Mouse (Mus musculus) limb, embryonic 11.5 days (tissue): ENCODE data around the gene Sprr2d. TPM values are rescaled to one million over a fixed set of nuclear protein-coding genes. Genes with fewer than 3 reads are reported as not detected.

Experiments
- ATAC-seq: fragments of 200-750 bp; cut with Nextera tagmentation; 2 replicates; pipeline ENCODE4 v1.8.0; 2017; ENCODE audit warnings: low read depth; ENCODE audit not compliant: insufficient number of reproducible peaks, low FRiP score, low TSS enrichment
- DNase-seq: peaks from one replicate; pipeline ENCODE4 v3.0.0-alpha.2; 2015; ENCODE audit warnings: low spot score
- H3K27ac ChIP-seq: fragments of 300-500 bp; sonication (generic); replicated peaks from 2 replicates; pipeline ENCODE4 v1.5.1; 2014; ENCODE audit warnings: low read depth, mild to moderate bottlenecking, low read length
- H3K27me3 ChIP-seq: fragments of 300-500 bp; sonication (generic); 2 replicates; pipeline ENCODE4 v1.6.1; 2014; ENCODE audit warnings: mild to moderate bottlenecking, low read length, mixed read lengths; ENCODE audit not compliant: control insufficient read depth, insufficient read depth
- H3K36me3 ChIP-seq: fragments of 300-500 bp; sonication (generic); 2 replicates; pipeline ENCODE4 v1.6.1; 2014; ENCODE audit warnings: mild to moderate bottlenecking, low read length, moderate library complexity, mixed read lengths; ENCODE audit not compliant: control insufficient read depth, insufficient read depth
- H3K4me1 ChIP-seq: fragments of 300-500 bp; sonication (generic); 2 replicates; pipeline ENCODE4 v1.6.1; 2014; ENCODE audit warnings: low read length, mixed read lengths; ENCODE audit not compliant: control insufficient read depth, insufficient read depth
- H3K4me2 ChIP-seq: fragments of 300-500 bp; sonication (generic); 2 replicates; pipeline ENCODE4 v1.6.1; 2014; ENCODE audit warnings: low read depth, mild to moderate bottlenecking, moderate library complexity; ENCODE audit not compliant: severe bottlenecking
- H3K4me3 ChIP-seq: fragments of 300-500 bp; sonication (generic); 2 replicates; pipeline ENCODE4 v1.5.1; 2014; ENCODE audit warnings: low read depth, low read length
- H3K9ac ChIP-seq: fragments of 300-500 bp; sonication (generic); 2 replicates; pipeline ENCODE4 v1.6.1; 2014; ENCODE audit warnings: mild to moderate bottlenecking, low read length
- H3K9me3 ChIP-seq: fragments of 300-500 bp; sonication (generic); 2 replicates; pipeline ENCODE4 v1.6.1; 2016; ENCODE audit warnings: low read length; ENCODE audit not compliant: control insufficient read depth
- WGBS: fragments of 180-500 bp; shearing (Covaris S2); extraction: QIAGEN DNeasy Blood & Tissue Kit; methylation state at CpG from one replicate; pipeline ENCODE4 v1.1.7; 2014; 5-methylcytosine and 5-hydroxymethylcytosine counted together
- polyA plus RNA-seq: library from polyadenylated mRNA; unstranded; fragments of >200 nt; fragmentation: Nextera tagmentation; extraction: Ambion mirVana; gene quantifications from 2 replicates; pipeline ENCODE4 v1.2.1, GENCODE M21; 2014

Sprr2d gene
- polyA plus RNA-seq, 1 experiment from 2014 or later = not detected

GRCm38 (mm10) chr3:92385385-92385784 is 46.4 kb downstream of the Sprr2d start, which contains the start of gene Sprr2h:
Gene Sprr2h, plus strand, starts transcription at chr3:92385685.
- no peak for ATAC-seq
- 89% methylated on average over 1 of the region's 1 CpGs for WGBS
- no peak within 1 kb of the TSS for H3K4me2 ChIP-seq

More at GRCm38 (mm10) chr3:92385385-92385784, 46.4 kb downstream of the Sprr2d start, which contains the start of gene Sprr2h:
- Histone ChIP-seq H3K4me3 (no peak within 1 kb of the TSS), H3K9me3 (no peaks in the 10 kb centered on the region), H3K4me1 (no peaks in the 10 kb centered on the region), H3K27me3 (no peaks in the 10 kb centered on the region), H3K27ac (no peak within 1 kb of the TSS), H3K9ac (no peak within 1 kb of the TSS), H3K36me3 (no peaks in the 10 kb centered on the region)
- no peak for DNase-seq

Other genes with a start within 250 kb of the Sprr2d start
- gene Prr9, start 215.2 kb upstream of the Sprr2d start, polyA plus RNA-seq = not detected in 2 replicates
- not detected in 2 replicates for gene Lelp1, start 196.4 kb upstream of the Sprr2d start, polyA plus RNA-seq
- gene Sprr2a1, start 123.3 kb upstream of the Sprr2d start, polyA plus RNA-seq = not detected in 2 replicates
- gene Sprr2a2, start 123.2 kb upstream of the Sprr2d start, polyA plus RNA-seq = 0.37 TPM in 1 of 2 replicates, not detected in the other
- gene Sprr2a3, start 53.7 kb upstream of the Sprr2d start, polyA plus RNA-seq = not detected in 2 replicates
- gene Sprr2b, start 22.5 kb upstream of the Sprr2d start, polyA plus RNA-seq = not detected in 2 replicates
- gene Sprr2e, start 13.0 kb downstream of the Sprr2d start, polyA plus RNA-seq = not detected in 2 replicates
- not detected in 2 replicates for gene Sprr2f, start 26.0 kb downstream of the Sprr2d start, polyA plus RNA-seq
- not detected in 2 replicates for gene Sprr2h, start 46.5 kb downstream of the Sprr2d start, polyA plus RNA-seq
- gene Sprr2i, start 68.9 kb downstream of the Sprr2d start, polyA plus RNA-seq = not detected in 2 replicates
- not detected in 2 replicates for gene Sprr2j-ps, start 78.9 kb downstream of the Sprr2d start, polyA plus RNA-seq
- gene Gm9774, start 90.3 kb downstream of the Sprr2d start, polyA plus RNA-seq = 4.9 and 5.8 TPM in 2 replicates
- not detected in 2 replicates for gene Sprr2k, start 93.4 kb downstream of the Sprr2d start, polyA plus RNA-seq
- gene Sprr1b, start 99.6 kb downstream of the Sprr2d start, polyA plus RNA-seq = not detected in 2 replicates
- not detected in 2 replicates for gene Sprr3, start 119.6 kb downstream of the Sprr2d start, polyA plus RNA-seq
- gene Sprr1a, start 146.8 kb downstream of the Sprr2d start, polyA plus RNA-seq = not detected in 2 replicates
- gene Sprr4, start 161.4 kb downstream of the Sprr2d start, polyA plus RNA-seq = not detected in 2 replicates
- gene 2310046K23Rik, start 195.4 kb downstream of the Sprr2d start, polyA plus RNA-seq = not detected in 2 replicates
- not detected in 2 replicates for gene Ivl, start 234.6 kb downstream of the Sprr2d start, polyA plus RNA-seq
- gene Smcp, start 249.9 kb downstream of the Sprr2d start, polyA plus RNA-seq = not detected in 2 replicates